Mouse (Mus musculus) erythroblast, embryonic 14.5 days (primary cell): ENCODE data around the gene Atp1a2.

Source experiments
- GATA1 ChIP-seq: IDR thresholded peaks from 2 replicates; pipeline ENCODE4 v1.6.1; 2012; ENCODE audit warnings: low read length, inconsistent platforms, mixed read lengths
- TAL1 ChIP-seq: IDR thresholded peaks from 3 replicates; pipeline ENCODE4 v1.6.1; 2012; ENCODE audit warnings: low read length, inconsistent platforms, mixed read lengths

DNA sequence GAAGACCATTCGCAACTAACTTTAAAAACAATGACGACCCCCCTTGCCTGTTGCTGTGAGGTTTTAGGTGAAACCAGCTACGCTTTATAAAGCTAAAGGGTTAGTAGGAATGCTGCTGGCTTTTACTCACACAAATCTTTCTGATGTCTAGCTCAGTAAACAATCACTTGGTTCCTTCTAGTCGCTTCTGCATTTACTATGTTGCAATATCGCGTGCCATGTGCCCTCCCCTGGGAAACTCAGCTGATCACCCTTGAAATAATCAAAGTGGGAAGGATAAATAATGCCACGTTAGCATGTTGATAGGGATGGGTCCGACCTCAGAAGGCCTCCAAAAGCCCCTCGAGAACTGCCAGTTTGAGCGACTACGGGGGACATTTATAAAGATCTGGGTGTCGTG is 49.5 kb upstream of the Atp1a2 start:
- no peak for TF ChIP-seq GATA1
- TF ChIP-seq TAL1 = no peak
